Mouse (Mus musculus) neural tube, embryonic 13.5 days (tissue): ENCODE data around the gene Bphl. TPM values are rescaled to one million over a fixed set of nuclear protein-coding genes. Genes with fewer than 3 reads are reported as not detected.
"Not testable (repeated sequence)": the region's sequence is repeated elsewhere in the genome, so short reads cannot be mapped to it uniquely, and the experiment has no call there.

Source experiments
- ATAC-seq: fragments of 200-750 bp; cut with Nextera tagmentation; 2 replicates; pipeline ENCODE4 v1.8.0; 2017; ENCODE audit warnings: low read depth, mild to moderate bottlenecking, moderate TSS enrichment, moderate library complexity
- H3K27ac ChIP-seq: fragments of 300-500 bp; sonication (generic); replicated peaks from 2 replicates; pipeline ENCODE4 v1.5.1; 2015; ENCODE audit warnings: moderate library complexity, mild to moderate bottlenecking, inconsistent platforms
- H3K27me3 ChIP-seq: fragments of 300-500 bp; sonication (generic); 2 replicates; pipeline ENCODE4 v1.6.1; 2015; ENCODE audit warnings: mild to moderate bottlenecking, inconsistent platforms
- H3K36me3 ChIP-seq: fragments of 300-500 bp; sonication (generic); 2 replicates; pipeline ENCODE4 v1.6.1; 2015; ENCODE audit warnings: mild to moderate bottlenecking, inconsistent platforms
- H3K4me1 ChIP-seq: fragments of 300-500 bp; sonication (generic); replicated peaks from 2 replicates; pipeline ENCODE4 v1.6.1; 2015; ENCODE audit warnings: inconsistent platforms
- H3K4me2 ChIP-seq: fragments of 300-500 bp; sonication (generic); 2 replicates; pipeline ENCODE4 v1.6.1; 2015; ENCODE audit warnings: inconsistent platforms, mild to moderate bottlenecking, moderate library complexity
- H3K4me3 ChIP-seq: fragments of 300-500 bp; sonication (generic); 2 replicates; pipeline ENCODE4 v1.5.1; 2015; ENCODE audit warnings: mild to moderate bottlenecking, inconsistent platforms
- H3K9ac ChIP-seq: fragments of 300-500 bp; sonication (generic); 2 replicates; pipeline ENCODE4 v1.6.1; 2015; ENCODE audit warnings: moderate library complexity, mild to moderate bottlenecking, inconsistent platforms
- H3K9me3 ChIP-seq: fragments of 300-500 bp; sonication (generic); 2 replicates; pipeline ENCODE4 v1.6.1; 2016; ENCODE audit warnings: inconsistent platforms
- WGBS: fragments of 180-500 bp; shearing (Covaris S2); methylation state at CpG from one replicate; pipeline ENCODE4 v1.1.7; 2015; 5-methylcytosine and 5-hydroxymethylcytosine counted together
- polyA plus RNA-seq: library from polyadenylated mRNA; unstranded; fragments of >200 nt; fragmentation: Nextera tagmentation; extraction: Ambion mirVana; gene quantifications from 2 replicates; pipeline ENCODE4 v1.2.1, GENCODE M21; 2015

Gene Bphl
- polyA plus RNA-seq, 1 experiment from 2014 or later: 49.5 TPM

DNA sequence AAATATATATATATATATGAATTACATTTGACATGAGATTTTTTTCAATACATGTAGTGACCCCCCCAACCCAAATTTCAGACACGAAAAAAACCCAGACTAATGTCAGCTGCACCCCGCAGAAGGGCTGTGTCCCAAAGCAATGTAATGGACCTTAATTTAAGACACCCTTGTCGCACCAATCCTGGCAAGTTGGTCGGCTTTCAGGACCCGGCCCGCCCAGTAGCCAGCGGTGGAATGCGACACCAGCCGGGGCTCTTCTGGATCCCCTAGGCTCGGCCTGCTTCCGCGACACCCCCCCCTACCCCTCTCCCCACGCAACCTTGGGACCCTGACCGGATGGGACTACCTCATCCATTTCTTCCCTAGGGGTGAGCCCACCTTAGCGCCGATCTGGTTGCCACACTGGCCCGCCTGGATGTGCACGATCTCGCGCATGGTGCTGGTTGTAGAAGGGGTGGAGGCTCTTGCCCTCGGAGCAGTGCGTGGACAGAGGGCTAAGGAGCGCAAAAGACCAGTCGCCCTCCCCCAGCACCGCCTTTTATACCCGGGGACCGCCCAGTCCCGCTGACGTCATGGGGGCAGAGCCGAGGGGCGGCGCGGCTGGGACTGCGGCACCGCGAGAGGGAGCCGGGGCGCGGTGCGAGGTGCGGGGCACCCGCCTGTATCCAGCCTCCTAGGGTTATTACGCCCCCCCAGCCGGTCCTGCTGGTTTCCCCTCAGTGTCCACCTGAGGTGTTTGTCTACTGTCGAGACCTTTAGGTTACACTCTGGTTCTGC, 40.3 kb downstream of the Bphl start, which contains the start of gene Tubb2a:
Gene Tubb2a (minus strand): TSS at position 516 of the 780 bp plus-strand sequence.
- WGBS: under 1% methylated on average over 41 of the region's 45 CpGs
- H3K9ac ChIP-seq: peak within 1 kb of the TSS; percentile 97
- peaks cover 28% of the 10 kb centered on the region for H3K4me1 ChIP-seq
- no peaks in the 10 kb centered on the region for H3K27me3 ChIP-seq
- peak within 1 kb of the TSS; percentile 83 for H3K4me3 ChIP-seq
- H3K4me2 ChIP-seq: peak within 1 kb of the TSS; percentile 76
- no peaks in the 10 kb centered on the region for H3K9me3 ChIP-seq
- H3K27ac ChIP-seq: peak within 1 kb of the TSS; percentile 96
- peak; percentile 85 for ATAC-seq
- H3K36me3 ChIP-seq: peaks cover 26% of the 10 kb centered on the region

DNA sequence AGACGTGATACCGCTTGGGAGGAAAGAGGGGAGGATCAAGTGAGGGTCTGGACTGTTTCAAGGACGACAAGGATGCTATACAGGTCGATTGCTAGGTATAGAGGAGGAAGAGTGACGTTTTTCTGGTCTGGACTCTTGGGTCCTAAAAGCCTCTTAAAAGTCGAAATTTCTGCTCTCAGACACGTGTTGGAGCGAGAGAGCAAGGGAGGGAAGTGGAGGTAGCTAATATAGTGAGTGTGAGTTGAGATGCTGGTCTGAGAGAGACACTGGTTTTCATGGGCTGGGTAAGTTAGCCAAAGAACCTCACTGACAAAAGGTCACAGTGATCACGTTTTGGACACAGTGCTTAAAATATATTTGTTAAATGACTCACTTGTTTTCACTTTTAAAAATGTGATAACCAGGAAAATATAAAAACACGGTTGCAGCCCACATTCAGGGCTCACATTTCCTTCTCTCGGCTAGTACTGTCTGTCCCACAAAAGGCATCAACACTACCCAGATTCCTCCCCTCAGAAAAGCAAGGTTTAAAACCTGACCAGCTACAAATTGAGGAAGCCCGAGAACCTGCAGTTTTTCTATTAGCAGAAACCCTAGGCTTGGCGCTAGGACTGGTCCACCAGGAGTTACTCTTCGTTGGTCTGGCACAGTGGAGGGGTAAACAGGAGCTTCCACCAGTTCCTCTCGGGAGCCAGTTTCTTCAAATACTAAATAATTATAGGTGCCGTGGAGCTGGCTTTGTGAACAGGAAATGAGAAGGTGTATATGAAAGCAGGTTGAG, 41.3 kb downstream of the Bphl start:
- 46% methylated on average over 16 of the region's 16 CpGs for WGBS
- Histone ChIP-seq H3K9me3 (no peaks in the 10 kb centered on the region), H3K36me3 (peaks cover 22% of the 10 kb centered on the region), H3K9ac (peak overlapping the region; percentile 97), H3K4me1 (peaks cover 24% of the 10 kb centered on the region), H3K27me3 (no peaks in the 10 kb centered on the region), H3K4me3 (peak overlapping the region; percentile 83), H3K27ac (peak overlapping the region; percentile 96), H3K4me2 (peak overlapping the region; percentile 76)
- ATAC-seq: no peak

DNA sequence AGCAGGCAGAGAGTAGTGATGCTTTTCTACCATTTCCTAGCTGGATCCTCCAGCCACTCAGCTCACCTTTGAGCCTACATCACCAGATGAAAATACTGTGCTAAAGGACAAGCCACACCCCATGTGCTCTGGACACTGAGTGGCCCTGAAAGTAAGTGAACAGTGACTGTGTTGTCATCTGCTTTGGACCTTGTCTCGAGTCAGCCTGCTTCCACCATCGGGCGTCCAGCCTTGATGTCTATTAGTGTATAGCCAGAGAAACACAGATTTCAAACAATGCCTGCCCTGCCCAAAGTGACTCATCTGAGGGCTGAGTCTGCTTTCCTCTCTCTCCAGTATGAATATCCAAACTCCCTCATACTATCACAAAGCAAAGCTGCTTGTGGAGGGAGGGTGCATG, 42.4 kb downstream of the Bphl start:
- no peak overlapping the region for H3K4me2 ChIP-seq
- no peaks in the 10 kb centered on the region for H3K9me3 ChIP-seq
- H3K36me3 ChIP-seq: peaks cover 15% of the 10 kb centered on the region
- ATAC-seq: no peak
- no peak overlapping the region for H3K9ac ChIP-seq
- WGBS: 88% methylated on average over 3 of the region's 3 CpGs
- H3K27ac ChIP-seq: no peak overlapping the region
- no peak overlapping the region for H3K4me3 ChIP-seq
- peaks cover 22% of the 10 kb centered on the region for H3K4me1 ChIP-seq
- no peaks in the 10 kb centered on the region for H3K27me3 ChIP-seq

DNA sequence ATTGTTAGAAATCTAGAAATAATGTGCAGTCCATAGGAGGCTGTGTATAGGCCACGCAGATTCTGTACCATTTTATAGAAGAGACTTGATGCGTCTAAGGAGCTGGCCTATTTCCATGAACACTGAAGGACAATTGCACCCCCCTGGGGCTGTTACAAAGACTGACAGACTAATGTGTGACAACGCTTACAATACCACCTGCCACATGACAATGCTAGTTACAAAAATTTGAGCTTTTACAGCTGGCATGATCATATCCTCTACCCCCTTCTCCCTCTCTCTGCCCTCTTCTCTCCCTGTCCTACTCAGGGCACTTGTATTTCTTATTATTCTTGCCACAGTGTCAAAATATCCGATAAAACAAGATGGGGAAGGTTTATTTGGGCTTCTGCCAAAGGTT, 44.5 kb downstream of the Bphl start:
- no peak for ATAC-seq
- Histone ChIP-seq H3K9me3 (no peaks in the 10 kb centered on the region), H3K27ac (no peak overlapping the region), H3K4me3 (no peak overlapping the region), H3K9ac (no peak overlapping the region), H3K4me1 (peaks cover 13% of the 10 kb centered on the region), H3K36me3 (no peaks in the 10 kb centered on the region), H3K4me2 (no peak overlapping the region), H3K27me3 (no peaks in the 10 kb centered on the region)
- 67% methylated on average over 4 of the region's 4 CpGs for WGBS

DNA sequence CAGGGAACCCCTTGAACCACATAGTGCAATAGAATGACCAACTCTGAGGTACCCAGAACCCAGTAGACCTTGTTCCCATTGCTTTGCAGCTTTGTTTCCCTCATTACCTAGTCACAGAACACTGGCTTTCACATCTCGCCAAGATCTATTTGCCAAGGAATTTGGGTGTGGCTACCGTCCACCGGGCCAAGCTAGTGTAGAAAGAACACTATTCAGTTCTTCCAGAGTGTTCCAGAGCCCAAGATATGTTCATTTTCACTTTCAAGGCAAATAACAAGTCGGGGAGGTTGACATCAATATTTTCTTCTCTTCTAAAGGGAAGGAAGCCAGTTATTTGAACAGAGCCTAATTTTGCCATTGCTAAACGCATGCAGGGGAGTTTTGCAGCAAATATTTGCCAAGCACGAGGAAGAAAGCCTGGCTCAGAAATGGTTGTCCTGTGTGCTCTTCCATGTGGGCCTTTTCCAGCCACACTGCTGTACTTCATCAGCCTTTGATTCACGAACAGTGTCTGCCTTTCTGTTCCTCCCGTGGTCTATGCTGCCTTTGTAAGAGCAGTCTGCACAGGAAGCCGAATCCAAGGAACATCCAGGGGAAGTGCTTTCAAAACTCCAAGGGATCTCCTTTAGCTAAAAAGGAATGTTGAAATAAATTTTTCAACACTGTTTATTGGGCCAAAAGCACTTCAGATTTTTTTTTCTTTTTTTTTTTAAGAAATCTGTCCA, 46.8 kb downstream of the Bphl start:
- no peak for ATAC-seq
- Histone ChIP-seq H3K4me3 (no peak overlapping the region), H3K9me3 (no peaks in the 10 kb centered on the region), H3K36me3 (no peaks in the 10 kb centered on the region), H3K27ac (peak overlapping the region; percentile 43; the same call in 1 of the 2 replicates), H3K4me2 (no peak overlapping the region), H3K27me3 (no peaks in the 10 kb centered on the region), H3K4me1 (peaks cover 29% of the 10 kb centered on the region), H3K9ac (no peak overlapping the region)
- WGBS: 78% methylated on average over 9 of the region's 9 CpGs

DNA sequence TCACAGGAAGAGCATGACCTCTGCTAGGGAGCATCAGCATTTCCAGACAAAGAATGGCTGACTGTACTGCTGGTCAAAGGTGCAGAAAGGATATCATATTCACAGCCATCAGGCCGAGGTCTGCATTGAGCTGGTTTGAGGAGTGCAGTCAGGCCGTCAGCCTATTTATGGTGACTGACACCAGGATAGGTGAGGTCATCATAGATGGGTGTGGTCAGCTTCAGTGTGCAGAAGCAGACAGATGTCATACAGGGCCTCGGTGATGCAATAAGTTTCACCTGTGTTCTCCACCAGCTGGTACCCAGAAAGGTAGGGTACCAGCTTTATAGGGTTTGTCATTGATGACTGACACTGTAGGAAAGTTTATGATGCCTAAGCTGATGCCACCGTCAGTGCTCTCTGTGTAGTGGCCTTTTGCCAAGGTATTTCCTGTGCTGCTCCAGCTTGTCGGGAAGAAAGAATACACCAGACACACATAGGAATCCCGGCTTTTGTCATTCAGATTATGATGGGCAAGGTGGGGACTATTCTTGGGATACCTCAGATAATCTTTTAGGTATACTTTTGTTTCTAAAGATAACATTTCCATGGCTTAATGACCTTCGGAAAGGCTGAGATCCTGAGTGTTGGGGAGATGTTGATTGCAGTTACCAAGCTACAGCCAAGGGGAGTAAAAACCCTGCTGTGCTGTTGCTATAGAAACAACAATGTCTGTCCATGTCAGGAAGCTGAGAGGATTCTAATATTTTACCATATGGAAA, 49.8 kb downstream of the Bphl start:
- 47% methylated on average over 7 of the region's 7 CpGs for WGBS
- no peaks in the 10 kb centered on the region for H3K36me3 ChIP-seq
- H3K27ac ChIP-seq: peak overlapping the region; percentile 92
- no peak overlapping the region for H3K4me3 ChIP-seq
- ATAC-seq: peak; percentile 33; the same call in 1 of the 2 replicates
- H3K4me1 ChIP-seq: peaks cover 36% of the 10 kb centered on the region
- no peak overlapping the region for H3K9ac ChIP-seq
- H3K27me3 ChIP-seq: no peaks in the 10 kb centered on the region
- peak overlapping the region; percentile 20; the same call in 1 of the 2 replicates for H3K4me2 ChIP-seq
- H3K9me3 ChIP-seq: no peaks in the 10 kb centered on the region

DNA sequence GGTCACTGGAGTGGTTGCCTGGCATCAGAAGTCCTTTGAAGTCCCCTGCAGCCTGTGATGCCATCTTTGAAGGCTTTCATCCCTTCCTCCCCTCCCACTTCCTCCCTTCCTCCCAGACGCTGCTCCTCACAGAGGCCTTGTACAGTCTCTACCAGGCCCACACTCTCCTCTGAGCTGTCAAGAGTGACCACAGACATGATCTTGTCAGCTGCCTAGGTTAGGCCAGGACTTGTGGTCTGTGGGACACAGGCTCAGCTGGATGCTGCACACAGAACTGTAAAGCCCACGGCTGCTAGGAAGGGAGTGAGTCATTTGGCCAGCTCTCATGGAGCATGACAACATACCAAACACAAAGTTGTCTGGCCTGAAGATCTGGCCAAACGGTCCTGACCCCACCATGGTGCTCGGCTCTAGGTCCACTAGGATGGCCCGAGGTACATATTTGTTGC, 50.8 kb downstream of the Bphl start:
- H3K36me3 ChIP-seq, H3K4me3 ChIP-seq, H3K9me3 ChIP-seq, H3K27me3 ChIP-seq: not testable (repeated sequence)
- ATAC-seq: peak; percentile 57
- Histone ChIP-seq H3K4me1 (peaks cover 36% of the 10 kb centered on the region), H3K9ac (peak overlapping the region; percentile 58), H3K27ac (peak overlapping the region; percentile 92), H3K4me2 (peak overlapping the region; percentile 35; the same call in 1 of the 2 replicates)
- WGBS: 52% methylated on average over 5 of the region's 5 CpGs

DNA sequence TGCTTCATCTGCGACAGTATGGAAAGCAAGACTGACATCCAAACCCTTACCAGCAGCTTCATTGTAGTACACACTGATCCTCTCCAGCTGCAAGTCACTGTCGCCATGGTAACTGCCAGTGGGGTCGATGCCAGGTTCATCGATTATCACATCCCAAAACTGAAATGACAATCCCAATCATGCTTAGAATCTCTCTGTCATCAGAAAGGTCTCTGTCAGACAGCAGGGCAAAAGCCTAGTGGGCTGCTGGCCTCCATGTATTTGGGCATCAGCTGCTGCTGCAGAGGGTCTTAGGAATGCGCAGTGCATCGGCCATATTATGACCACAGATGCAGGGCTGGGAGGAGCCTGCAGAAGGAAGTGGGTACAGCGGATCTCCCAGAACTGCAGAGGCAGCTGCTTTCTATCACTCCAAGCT, 51.5 kb downstream of the Bphl start:
- Histone ChIP-seq H3K27me3 (no peaks in the 10 kb centered on the region), H3K4me1 (peaks cover 36% of the 10 kb centered on the region), H3K9me3 (no peaks in the 10 kb centered on the region), H3K36me3 (no peaks in the 10 kb centered on the region), H3K4me3 (no peak overlapping the region; the same call in 1 of the 2 replicates), H3K9ac (peak overlapping the region; percentile 58), H3K27ac (peak overlapping the region; percentile 92), H3K4me2 (peak overlapping the region; percentile 35)
- WGBS: 38% methylated on average over 7 of the region's 7 CpGs
- ATAC-seq: peak; percentile 86

DNA sequence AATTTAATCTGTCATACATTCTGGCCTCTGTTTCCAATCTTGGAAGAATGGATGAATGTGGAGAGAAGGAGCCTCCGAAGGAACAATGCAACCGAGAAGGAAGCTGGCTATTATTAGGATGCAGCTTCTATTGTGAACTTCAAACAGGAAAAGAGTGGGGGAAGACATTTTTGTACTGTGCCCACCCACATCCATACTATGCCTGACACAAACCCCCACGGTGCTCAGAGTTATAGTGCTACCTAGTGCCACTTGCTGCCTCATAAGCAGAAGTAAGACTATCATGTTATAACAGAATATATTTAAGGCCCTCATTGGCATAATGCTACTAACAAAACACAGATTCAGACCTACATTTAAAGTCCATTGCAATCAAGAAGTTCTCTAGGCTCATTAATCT, 52.0 kb downstream of the Bphl start:
- Histone ChIP-seq H3K4me3 (no peak overlapping the region), H3K27me3 (no peaks in the 10 kb centered on the region), H3K4me2 (peak overlapping the region; percentile 35), H3K9me3 (no peaks in the 10 kb centered on the region), H3K36me3 (no peaks in the 10 kb centered on the region), H3K9ac (peak overlapping the region; percentile 58; the same call in 1 of the 2 replicates), H3K4me1 (peaks cover 36% of the 10 kb centered on the region), H3K27ac (peak overlapping the region; percentile 92)
- WGBS: 63% methylated on average over 3 of the region's 3 CpGs
- peak; percentile 36; the same call in 1 of the 2 replicates for ATAC-seq

DNA sequence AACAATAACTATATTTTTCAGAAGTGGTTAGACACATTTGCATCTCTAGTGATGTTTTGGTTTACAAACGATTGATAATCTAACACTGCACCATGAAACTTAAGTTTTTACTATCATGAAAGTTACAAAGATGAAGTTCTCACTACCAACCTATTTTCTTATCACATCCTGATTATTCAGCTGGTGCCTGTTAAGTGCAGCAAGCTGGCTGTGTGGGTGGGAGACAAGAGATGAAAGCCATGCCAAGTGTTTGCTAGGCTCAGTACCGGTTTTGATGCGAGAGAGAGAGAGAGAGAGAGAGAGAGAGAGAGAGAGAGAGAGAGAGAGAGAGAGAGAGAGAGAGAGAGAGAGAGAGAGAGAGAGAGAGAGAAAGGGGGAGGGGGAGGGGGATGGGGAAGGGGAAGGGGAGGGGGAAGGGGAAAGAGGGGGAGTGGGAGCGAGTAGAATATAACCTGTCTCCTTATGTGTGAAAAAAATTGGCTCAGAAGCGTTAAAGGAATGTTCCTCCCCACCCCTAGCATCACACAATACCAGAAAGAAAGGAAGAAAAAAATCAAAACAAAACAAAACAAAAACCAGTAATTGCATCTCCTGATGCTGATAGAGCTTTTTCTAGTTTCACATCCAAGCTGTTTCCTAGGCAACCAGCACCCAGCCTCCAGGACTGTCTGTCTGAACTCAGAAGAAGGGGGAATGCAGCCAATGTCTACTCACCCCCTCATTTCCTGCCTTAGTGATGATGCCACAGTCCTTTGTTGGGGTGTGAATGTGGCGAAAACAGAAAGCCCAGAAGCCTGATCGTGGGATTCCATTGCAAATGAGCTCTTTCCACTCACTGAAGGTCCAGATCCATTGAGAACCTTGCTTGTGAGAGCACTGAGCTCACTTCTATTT, 58.4 kb downstream of the Bphl start:
- WGBS: 22% methylated on average over 5 of the region's 7 CpGs
- peak overlapping the region; percentile 43 for H3K9ac ChIP-seq

More for the DNA sequence above, 58.4 kb downstream of the Bphl start:
- H3K36me3 ChIP-seq: no peaks in the 10 kb centered on the region
- peak; percentile 98 for ATAC-seq
- H3K9me3 ChIP-seq: no peaks in the 10 kb centered on the region
- H3K27me3 ChIP-seq: no peaks in the 10 kb centered on the region
- H3K4me1 ChIP-seq: peaks cover 23% of the 10 kb centered on the region
- H3K4me2 ChIP-seq: peak overlapping the region; percentile 18
- peak overlapping the region; percentile 83 for H3K27ac ChIP-seq
- H3K4me3 ChIP-seq: no peak overlapping the region
